Mouse (Mus musculus): ENCODE measurements at regions not wholly inside any gene's neighbourhood (a gene's known extent, or its start where the extent isn't known, plus 50 kb on each side); places are given as distances from the start of the nearest gene placed in this dataset.

DNA sequence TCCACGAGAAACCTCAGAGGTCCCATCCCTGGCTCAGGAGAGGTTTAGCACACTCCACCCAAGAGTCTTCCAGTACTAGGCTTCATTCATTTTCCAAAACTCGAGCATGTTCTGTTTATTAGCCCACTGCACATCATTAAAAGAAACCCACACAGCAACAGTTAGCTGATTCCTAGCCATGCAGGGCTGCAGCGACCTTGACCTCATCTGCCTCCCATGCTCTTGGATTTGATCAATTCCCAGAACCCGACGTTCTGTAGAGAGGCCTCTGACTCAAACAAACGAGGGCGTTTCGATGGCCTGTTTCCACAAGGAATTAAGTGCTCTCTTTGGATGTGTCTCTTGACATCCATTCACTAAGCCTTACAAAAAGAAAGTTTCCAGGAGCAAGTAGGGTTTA, 294.9 kb downstream of the Lyplal1 start:
- Histone ChIP-seq H3K9ac (ENCODE audit: insufficient read depth, low read depth, low read length, poor library complexity, severe bottlenecking) (no peak overlapping the region), H3K9me3 (ENCODE audit: control insufficient read depth, insufficient read depth, low read depth, low read length) (no peaks in the 10 kb centered on the region), H3K36me3 (ENCODE audit: control insufficient read depth, insufficient read depth, low read length, poor library complexity, severe bottlenecking) (no peaks in the 10 kb centered on the region), H3K27ac (ENCODE audit: insufficient read depth, low read depth, low read length, poor library complexity, severe bottlenecking) (no peak overlapping the region), H3K4me1 (ENCODE audit: control insufficient read depth in 2 of 2, insufficient read depth in 2 of 2, low read length in 2 of 2, poor library complexity in 1 of 2) (no peaks in the 10 kb centered on the region), H3K4me3 (ENCODE audit: insufficient read depth in 1 of 2, low read depth in 1 of 2, low read length in 2 of 2, poor library complexity in 1 of 2, severe bottlenecking in 1 of 2) (no peak overlapping the region)
- DNase-seq (ENCODE audit: low read depth, low spot score) = no peak
- TF ChIP-seq ZNF384 (IDR thresholded peaks at IDR 0.05; ENCODE audit: low read depth, low read length) = no peak
- no peak for TF ChIP-seq MAFK (IDR thresholded peaks at IDR 0.05; ENCODE audit: insufficient read depth, low read depth, low read length)
- TF ChIP-seq CHD2 (IDR thresholded peaks at IDR 0.05; ENCODE audit: low read depth, low read length) = no peak
- no peak for TF ChIP-seq HCFC1 (IDR thresholded peaks at IDR 0.05; ENCODE audit: borderline replicate concordance, insufficient read depth, low read length)
- no peak for TF ChIP-seq ZC3H11A (IDR thresholded peaks at IDR 0.05; ENCODE audit: borderline replicate concordance, low read depth, low read length)
- in situ Hi-C loops (cut with MboI; ENCODE audit: low sequenced_read_pairs in 2 of 2, unreplicated experiment in 2 of 2) = no loop called here

- no peaks in the 10 kb centered on the region for H3K36me3 ChIP-seq (ENCODE audit: control insufficient read depth, insufficient read depth, low read length, poor library complexity, severe bottlenecking)
- H3K9me3 ChIP-seq (ENCODE audit: control insufficient read depth, insufficient read depth, low read depth, low read length) = no peaks in the 10 kb centered on the region
- TF ChIP-seq CHD2 (IDR thresholded peaks at IDR 0.05; ENCODE audit: low read depth, low read length) = no peak
- no peak for TF ChIP-seq ZNF384 (IDR thresholded peaks at IDR 0.05; ENCODE audit: low read depth, low read length)
- TF ChIP-seq ZC3H11A (IDR thresholded peaks at IDR 0.05; ENCODE audit: borderline replicate concordance, low read depth, low read length) = no peak
- no peak for TF ChIP-seq HCFC1 (IDR thresholded peaks at IDR 0.05; ENCODE audit: borderline replicate concordance, insufficient read depth, low read length)
- TF ChIP-seq MAFK (IDR thresholded peaks at IDR 0.05; ENCODE audit: insufficient read depth, low read depth, low read length) = no peak
- no peaks in the 10 kb centered on the region for H3K4me1 ChIP-seq (ENCODE audit: control insufficient read depth in 2 of 2, insufficient read depth in 2 of 2, low read length in 2 of 2, poor library complexity in 1 of 2)
- no peak overlapping the region for H3K9ac ChIP-seq (ENCODE audit: insufficient read depth, low read depth, low read length, poor library complexity, severe bottlenecking)
- DNase-seq (ENCODE audit: low read depth, low spot score) = no peak
- no peak overlapping the region for H3K4me3 ChIP-seq (ENCODE audit: insufficient read depth in 1 of 2, low read depth in 1 of 2, low read length in 2 of 2, poor library complexity in 1 of 2, severe bottlenecking in 1 of 2)
- in situ Hi-C loops (cut with MboI; ENCODE audit: low sequenced_read_pairs in 2 of 2, unreplicated experiment in 2 of 2) = no loop called here
- no peak overlapping the region for H3K27ac ChIP-seq (ENCODE audit: insufficient read depth, low read depth, low read length, poor library complexity, severe bottlenecking)
Observed at GRCm38 (mm10) chr1:185823226-185823625, 293.9 kb downstream of the Lyplal1 start.

GRCm38 (mm10) chr1:185823956-185824355, 293.2 kb downstream of the Lyplal1 start:
- no peak for TF ChIP-seq MAFK (IDR thresholded peaks at IDR 0.05; ENCODE audit: insufficient read depth, low read depth, low read length)
- TF ChIP-seq ZC3H11A (IDR thresholded peaks at IDR 0.05; ENCODE audit: borderline replicate concordance, low read depth, low read length) = no peak
- no peak overlapping the region for H3K27ac ChIP-seq (ENCODE audit: insufficient read depth, low read depth, low read length, poor library complexity, severe bottlenecking)
- no peak for DNase-seq (ENCODE audit: low read depth, low spot score)
- H3K9me3 ChIP-seq (ENCODE audit: control insufficient read depth, insufficient read depth, low read depth, low read length) = no peaks in the 10 kb centered on the region
- H3K9ac ChIP-seq (ENCODE audit: insufficient read depth, low read depth, low read length, poor library complexity, severe bottlenecking) = no peak overlapping the region
- in situ Hi-C loops (cut with MboI; ENCODE audit: low sequenced_read_pairs in 2 of 2, unreplicated experiment in 2 of 2) = no loop called here
- H3K36me3 ChIP-seq (ENCODE audit: control insufficient read depth, insufficient read depth, low read length, poor library complexity, severe bottlenecking) = no peaks in the 10 kb centered on the region
- H3K4me1 ChIP-seq (ENCODE audit: control insufficient read depth in 2 of 2, insufficient read depth in 2 of 2, low read length in 2 of 2, poor library complexity in 1 of 2) = no peaks in the 10 kb centered on the region
- H3K4me3 ChIP-seq (ENCODE audit: insufficient read depth in 1 of 2, low read depth in 1 of 2, low read length in 2 of 2, poor library complexity in 1 of 2, severe bottlenecking in 1 of 2) = no peak overlapping the region

DNA sequence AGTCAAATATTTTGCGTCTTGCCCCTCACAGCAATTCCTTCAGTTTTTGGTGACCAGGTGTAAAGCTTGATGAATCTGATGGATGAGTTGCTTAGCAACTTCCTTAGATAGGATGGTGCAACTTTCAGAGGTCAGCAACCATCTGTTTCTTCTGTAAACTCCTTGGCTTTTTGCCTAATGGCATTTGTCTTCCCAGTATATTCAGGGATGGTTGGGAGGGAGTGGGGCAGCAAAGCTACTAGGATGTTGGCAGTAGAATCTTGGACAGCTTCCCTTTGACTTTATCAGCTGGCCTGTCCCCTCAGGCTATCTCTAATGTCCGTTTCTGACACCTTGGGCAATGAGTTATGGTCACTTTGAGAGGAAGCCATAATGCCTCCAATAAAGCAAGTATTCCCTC, 289.1 kb downstream of the Lyplal1 start:
- Histone ChIP-seq H3K9me3 (ENCODE audit: control insufficient read depth, insufficient read depth, low read depth, low read length) (no peaks in the 10 kb centered on the region), H3K36me3 (ENCODE audit: control insufficient read depth, insufficient read depth, low read length, poor library complexity, severe bottlenecking) (no peaks in the 10 kb centered on the region), H3K4me3 (ENCODE audit: insufficient read depth in 1 of 2, low read depth in 1 of 2, low read length in 2 of 2, poor library complexity in 1 of 2, severe bottlenecking in 1 of 2) (no peak overlapping the region), H3K27ac (ENCODE audit: insufficient read depth, low read depth, low read length, poor library complexity, severe bottlenecking) (no peak overlapping the region), H3K4me1 (ENCODE audit: control insufficient read depth in 2 of 2, insufficient read depth in 2 of 2, low read length in 2 of 2, poor library complexity in 1 of 2) (no peaks in the 10 kb centered on the region), H3K9ac (ENCODE audit: insufficient read depth, low read depth, low read length, poor library complexity, severe bottlenecking) (no peak overlapping the region)
- DNase-seq (ENCODE audit: low read depth, low spot score) = no peak
- TF ChIP-seq HCFC1 (IDR thresholded peaks at IDR 0.05; ENCODE audit: borderline replicate concordance, insufficient read depth, low read length) (no peak), MAFK (IDR thresholded peaks at IDR 0.05; ENCODE audit: insufficient read depth, low read depth, low read length) (no peak), ZNF384 (IDR thresholded peaks at IDR 0.05; ENCODE audit: low read depth, low read length) (no peak), ZC3H11A (IDR thresholded peaks at IDR 0.05; ENCODE audit: borderline replicate concordance, low read depth, low read length) (no peak), CHD2 (IDR thresholded peaks at IDR 0.05; ENCODE audit: low read depth, low read length) (no peak)
- in situ Hi-C loops (cut with MboI; ENCODE audit: low sequenced_read_pairs in 2 of 2, unreplicated experiment in 2 of 2) = no loop called here

- in situ Hi-C loops (cut with MboI; ENCODE audit: low sequenced_read_pairs in 2 of 2, unreplicated experiment in 2 of 2) = no loop called here
- no peaks in the 10 kb centered on the region for H3K36me3 ChIP-seq (ENCODE audit: control insufficient read depth, insufficient read depth, low read length, poor library complexity, severe bottlenecking)
- H3K4me1 ChIP-seq (ENCODE audit: control insufficient read depth in 2 of 2, insufficient read depth in 2 of 2, low read length in 2 of 2, poor library complexity in 1 of 2) = no peaks in the 10 kb centered on the region
- no peaks in the 10 kb centered on the region for H3K9me3 ChIP-seq (ENCODE audit: control insufficient read depth, insufficient read depth, low read depth, low read length)
- no peak overlapping the region for H3K4me3 ChIP-seq (ENCODE audit: insufficient read depth in 1 of 2, low read depth in 1 of 2, low read length in 2 of 2, poor library complexity in 1 of 2, severe bottlenecking in 1 of 2)
- DNase-seq (ENCODE audit: low read depth, low spot score) = no peak
- no peak overlapping the region for H3K27ac ChIP-seq (ENCODE audit: insufficient read depth, low read depth, low read length, poor library complexity, severe bottlenecking)
- TF ChIP-seq ZNF384 (IDR thresholded peaks at IDR 0.05; ENCODE audit: low read depth, low read length) (no peak), CHD2 (IDR thresholded peaks at IDR 0.05; ENCODE audit: low read depth, low read length) (no peak), MAFK (IDR thresholded peaks at IDR 0.05; ENCODE audit: insufficient read depth, low read depth, low read length) (no peak), ZC3H11A (IDR thresholded peaks at IDR 0.05; ENCODE audit: borderline replicate concordance, low read depth, low read length) (no peak), HCFC1 (IDR thresholded peaks at IDR 0.05; ENCODE audit: borderline replicate concordance, insufficient read depth, low read length) (no peak)
- no peak overlapping the region for H3K9ac ChIP-seq (ENCODE audit: insufficient read depth, low read depth, low read length, poor library complexity, severe bottlenecking)
Observed at GRCm38 (mm10) chr1:185828486-185828885, 288.6 kb downstream of the Lyplal1 start.
